Mouse (Mus musculus) ES-E14 (cell line): ENCODE measurements around the gene Tns1. TPM values are rescaled to one million over a fixed set of nuclear protein-coding genes. Genes with fewer than 3 reads are reported as not detected.
A peak's percentile ranks its signal among the peaks of the same experiment; 100 is the strongest.

ENCODE experiments used
- DNase-seq: peaks from one replicate; pipeline ENCODE4 v3.0.0-alpha.2; 2013; ENCODE audit warnings: low read depth, low spot score
- H3K27ac ChIP-seq: 2 replicates; pipeline ENCODE4 v1.5.1; 2012; ENCODE audit warnings: low read depth, mild to moderate bottlenecking, low read length, moderate library complexity, mixed read lengths; ENCODE audit not compliant: poor library complexity, insufficient read depth, severe bottlenecking
- H3K36me3 ChIP-seq: 2 replicates; pipeline ENCODE4 v1.6.1; 2012; ENCODE audit warnings: mild to moderate bottlenecking, low read length, moderate library complexity, mixed read lengths; ENCODE audit not compliant: control insufficient read depth, poor library complexity, insufficient read depth, severe bottlenecking
- H3K4me1 ChIP-seq, 2 experiments: fragments of 150-350 bp in 1 of 2; sonication (generic) in 1 of 2; 2 replicates each; pipeline ENCODE4 v1.6.1; 2012; ENCODE audit warnings: low read length in 2 of 2, mild to moderate bottlenecking in 1 of 2, mixed read lengths in 1 of 2; ENCODE audit not compliant: control insufficient read depth in 2 of 2, insufficient read depth in 2 of 2, poor library complexity in 1 of 2
- H3K4me3 ChIP-seq, 2 experiments: fragments of 150-350 bp in 1 of 2; sonication (generic) in 1 of 2; 2 replicates each; pipeline ENCODE4 v1.5.1; 2012; ENCODE audit warnings: low read length in 2 of 2, low read depth in 1 of 2, mild to moderate bottlenecking in 1 of 2, mixed read lengths in 1 of 2; ENCODE audit not compliant: insufficient read depth in 1 of 2, poor library complexity in 1 of 2, severe bottlenecking in 1 of 2
- H3K9ac ChIP-seq: 2 replicates; pipeline ENCODE4 v1.6.1; 2012; ENCODE audit warnings: low read depth, mild to moderate bottlenecking, low read length, mixed read lengths; ENCODE audit not compliant: poor library complexity, insufficient read depth, severe bottlenecking
- H3K9me3 ChIP-seq: fragments of 150-350 bp; sonication (generic); 2 replicates; pipeline ENCODE4 v1.6.1; 2012; ENCODE audit warnings: low read depth, mild to moderate bottlenecking, low read length; ENCODE audit not compliant: control insufficient read depth, insufficient read depth
- CHD2 ChIP-seq: IDR thresholded peaks from 2 replicates; pipeline ENCODE4 v1.6.1; 2014; ENCODE audit warnings: mild to moderate bottlenecking, low read depth, low read length, inconsistent platforms
- HCFC1 ChIP-seq: IDR thresholded peaks from 2 replicates; pipeline ENCODE4 v1.6.1; 2012; ENCODE audit warnings: low read length, inconsistent platforms, borderline replicate concordance; ENCODE audit not compliant: insufficient read depth
- MAFK ChIP-seq: IDR thresholded peaks from 2 replicates; pipeline ENCODE4 v1.6.1; 2014; ENCODE audit warnings: mild to moderate bottlenecking, low read depth, low read length, inconsistent platforms; ENCODE audit not compliant: insufficient read depth
- ZC3H11A ChIP-seq: IDR thresholded peaks from 2 replicates; pipeline ENCODE4 v1.6.1; 2012; ENCODE audit warnings: low read depth, mild to moderate bottlenecking, inconsistent platforms, low read length, borderline replicate concordance
- ZNF384 ChIP-seq: IDR thresholded peaks from 2 replicates; pipeline ENCODE4 v1.6.1; 2012; ENCODE audit warnings: low read depth, low read length, inconsistent platforms
- in situ Hi-C, 2 experiments: fragments of 600-800 bp; cut with MboI; formaldehyde crosslinking; loops; one replicate each; pipeline ENCODE4 v1.15.1; 2025; ENCODE audit warnings: low sequenced_read_pairs in 2 of 2, inconsistent platforms in 1 of 2; ENCODE audit not compliant: unreplicated experiment in 2 of 2
- total RNA-seq: library from RNA; depleted of rRNA; stranded (reverse); fragments of 300-350 nt; gene quantifications from 2 replicates; pipeline ENCODE4 v1.2.3, GENCODE M21; 2012

Tns1 gene
- total RNA-seq, 1 experiment, result 9.5 TPM

DNA sequence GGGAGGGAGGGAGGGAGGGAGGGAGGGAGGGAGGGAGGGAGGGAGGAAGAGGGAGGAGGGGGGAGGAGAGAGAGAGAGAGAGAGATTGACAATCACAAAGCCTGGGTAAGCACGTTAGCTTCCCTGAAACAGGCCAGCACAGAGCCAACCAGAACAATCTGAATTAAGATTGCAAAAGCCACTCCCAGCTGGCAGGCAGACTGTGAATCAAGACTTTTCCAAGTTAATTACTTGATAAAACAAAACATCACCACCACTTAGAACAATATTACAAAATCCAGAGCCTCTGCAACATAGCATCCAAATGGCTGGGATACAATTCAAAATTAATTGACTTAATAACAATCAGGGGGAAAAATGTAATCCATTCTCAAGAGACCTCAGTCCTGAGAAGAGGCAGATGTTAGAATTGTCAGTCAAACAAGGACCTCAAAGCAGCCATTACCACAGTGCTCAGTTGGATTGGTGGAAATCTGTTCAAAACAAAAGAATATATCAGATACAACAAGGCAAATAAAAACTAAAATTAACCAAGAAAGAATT lies 248.5 kb downstream of the Tns1 start:
- Histone ChIP-seq H3K27ac (no peak overlapping the region), H3K9ac (no peak overlapping the region), H3K4me3 (no peak overlapping the region), H3K36me3 (no peaks in the 10 kb centered on the region), H3K4me1 (no peaks in the 10 kb centered on the region), H3K9me3 (0 out of 2 replicates have a peak, but pooled peaks cover 3% of the 10 kb centered on the region)
- in situ Hi-C loops, result no loop called here
- TF ChIP-seq HCFC1 (no peak), CHD2 (no peak), ZC3H11A (no peak), ZNF384 (no peak), MAFK (no peak)
- no peak for DNase-seq

DNA sequence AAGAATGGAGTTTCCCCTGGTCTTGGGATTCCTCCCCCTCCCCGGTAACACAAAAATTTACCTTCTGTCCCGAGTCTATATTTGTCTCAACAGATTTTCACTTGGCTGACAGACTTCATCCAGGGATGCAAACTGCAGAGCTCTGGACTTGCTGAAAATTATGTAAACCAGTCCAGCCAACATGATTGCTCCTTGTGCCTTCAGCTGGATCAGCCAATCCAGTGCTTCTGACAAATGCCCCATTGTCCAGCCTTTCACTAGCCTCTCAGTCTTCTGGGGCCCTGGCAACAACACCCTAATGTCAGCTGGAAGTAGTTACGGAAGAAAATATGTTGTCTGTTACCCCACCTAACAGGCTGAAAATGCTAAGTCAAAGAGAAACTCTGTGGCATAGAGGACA lies 259.9 kb downstream of the Tns1 start:
- no peaks in the 10 kb centered on the region for H3K36me3 ChIP-seq
- no peaks in the 10 kb centered on the region for H3K9me3 ChIP-seq
- no peak for DNase-seq
- TF ChIP-seq ZNF384 (no peak), HCFC1 (no peak), CHD2 (no peak), ZC3H11A (no peak), MAFK (no peak)
- no peak overlapping the region for H3K27ac ChIP-seq
- no peak overlapping the region for H3K4me3 ChIP-seq
- peaks cover 0 to 14% of the 10 kb centered on the region in 2 experiments; a peak in 2 of 4 replicates for H3K4me1 ChIP-seq
- H3K9ac ChIP-seq, result no peak overlapping the region
- in situ Hi-C loops, result no loop called here

DNA sequence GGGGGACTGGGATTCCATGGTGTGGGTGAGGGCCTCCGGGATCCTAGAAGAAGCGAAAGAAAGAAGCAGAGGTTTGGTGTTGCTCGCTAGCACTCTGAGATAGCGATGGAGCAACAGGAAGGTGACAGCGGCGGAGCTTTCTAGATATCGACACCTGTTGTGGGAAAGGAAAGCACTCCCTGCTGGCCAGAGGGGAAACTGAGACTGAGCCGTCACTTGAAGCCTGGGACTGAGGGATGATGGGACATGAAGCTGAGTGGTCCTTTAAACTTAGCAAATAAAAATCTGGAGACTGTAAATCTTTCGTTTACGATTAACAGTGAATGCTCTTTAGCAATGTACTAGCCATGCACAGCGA lies 261.2 kb downstream of the Tns1 start:
- Histone ChIP-seq H3K4me3 (peak overlapping the region in 1 of 2 experiments; percentile 15; a peak in 1 of 4 replicates), H3K4me1 (peaks cover 0 to 14% of the 10 kb centered on the region in 2 experiments; a peak in 2 of 4 replicates), H3K9ac (0 out of 2 replicates have a peak overlapping the region, but pooled peaks have one; percentile 40), H3K27ac (no peak overlapping the region), H3K9me3 (no peaks in the 10 kb centered on the region), H3K36me3 (no peaks in the 10 kb centered on the region)
- in situ Hi-C loops, result no loop called here
- no peak for TF ChIP-seq ZNF384
- no peak for TF ChIP-seq HCFC1
- TF ChIP-seq ZC3H11A, result no peak
- no peak for TF ChIP-seq CHD2
- TF ChIP-seq MAFK, result no peak
- DNase-seq, result no peak

DNA sequence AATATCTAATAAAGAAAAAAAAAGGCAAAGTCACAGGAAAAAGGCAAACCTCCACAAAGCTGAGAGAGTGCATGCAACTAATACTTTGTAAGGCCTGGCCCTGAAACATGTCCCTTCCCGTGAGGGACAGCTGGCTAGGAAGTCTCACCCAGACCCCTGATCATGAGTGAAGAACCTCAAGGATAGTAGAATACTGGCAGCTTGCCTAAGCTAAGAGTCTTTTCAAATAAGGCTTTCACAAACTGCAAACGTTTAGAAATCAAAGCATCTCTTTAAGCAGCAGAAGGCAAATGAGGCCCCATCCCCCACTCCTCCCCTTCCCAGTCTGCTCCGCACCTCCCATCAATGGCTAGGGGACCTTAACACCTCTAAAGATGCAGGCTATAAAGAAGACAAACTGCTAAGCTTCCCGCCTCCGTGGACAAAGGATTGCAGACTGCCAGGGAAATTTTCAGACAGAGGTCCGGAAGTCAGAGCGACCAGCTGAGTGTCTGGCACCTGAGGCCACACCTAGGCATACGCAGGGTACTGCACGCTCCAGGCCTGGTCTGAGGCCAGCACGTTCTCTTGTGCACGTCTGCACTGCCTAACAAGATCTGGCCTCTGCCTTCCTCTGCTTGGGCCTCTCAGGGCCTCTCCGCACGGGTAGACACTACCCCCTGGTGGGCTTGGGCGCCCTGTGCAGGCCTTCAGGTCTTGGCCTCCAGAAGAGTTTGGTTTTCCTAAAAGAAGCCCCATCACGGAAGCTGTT lies 261.8 kb downstream of the Tns1 start:
- peak; percentile 63 for DNase-seq
- in situ Hi-C loops, result no loop called here

More for the DNA sequence above, 261.8 kb downstream of the Tns1 start:
- Histone ChIP-seq H3K4me3 (peak overlapping the region in 1 of 2 experiments; percentile 15; a peak in 2 of 4 replicates), H3K9ac (0 out of 2 replicates have a peak overlapping the region, but pooled peaks have one; percentile 40), H3K27ac (no peak overlapping the region), H3K9me3 (no peaks in the 10 kb centered on the region), H3K4me1 (peaks cover 0 to 14% of the 10 kb centered on the region in 2 experiments; a peak in 2 of 4 replicates), H3K36me3 (no peaks in the 10 kb centered on the region)
- TF ChIP-seq CHD2 (no peak), MAFK (no peak), HCFC1 (no peak), ZNF384 (no peak), ZC3H11A (peak; percentile 13; the same call in 1 of the 2 replicates)
